Mouse (Mus musculus) layer of hippocampus, adult 9-11 months (tissue): Measurements from ENCODE around the gene Phyhd1.

ENCODE experiments used
- DNase-seq: peaks from one replicate; pipeline ENCODE4 v3.0.0; 2022

Phyhd1 gene

DNA sequence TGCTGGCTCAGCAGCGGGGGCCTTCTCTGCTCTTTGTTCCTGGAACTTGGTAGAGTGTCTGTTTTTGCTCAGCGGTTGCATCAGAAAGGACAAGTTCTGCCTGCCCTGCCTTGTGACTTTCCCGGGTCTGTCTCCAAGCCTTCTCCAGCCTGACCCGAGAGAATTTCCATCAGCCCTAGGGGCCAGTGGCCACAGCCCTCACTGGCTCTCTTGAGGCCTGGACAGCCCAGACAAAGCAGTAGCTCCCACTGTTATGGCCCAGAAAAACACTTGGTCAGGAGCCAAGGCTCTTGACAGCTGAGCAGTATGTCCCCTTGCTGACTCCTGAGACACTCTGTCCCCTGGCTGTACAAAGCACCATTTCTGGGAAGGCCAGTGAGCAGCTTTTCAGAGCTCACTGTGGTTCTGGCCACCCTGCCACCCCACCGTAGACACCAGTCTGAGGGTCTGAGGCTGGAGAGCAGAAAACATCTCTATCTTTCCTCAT is at the start of gene Phyhd1:
Phyhd1 (plus strand) TSS at position 437 of the 487 bp plus-strand sequence.
- peak; percentile 89 for DNase-seq

GRCm38 (mm10) chr2:30216293-30216692 is 49.7 kb upstream of the Phyhd1 start:
- no peak for DNase-seq

DNA sequence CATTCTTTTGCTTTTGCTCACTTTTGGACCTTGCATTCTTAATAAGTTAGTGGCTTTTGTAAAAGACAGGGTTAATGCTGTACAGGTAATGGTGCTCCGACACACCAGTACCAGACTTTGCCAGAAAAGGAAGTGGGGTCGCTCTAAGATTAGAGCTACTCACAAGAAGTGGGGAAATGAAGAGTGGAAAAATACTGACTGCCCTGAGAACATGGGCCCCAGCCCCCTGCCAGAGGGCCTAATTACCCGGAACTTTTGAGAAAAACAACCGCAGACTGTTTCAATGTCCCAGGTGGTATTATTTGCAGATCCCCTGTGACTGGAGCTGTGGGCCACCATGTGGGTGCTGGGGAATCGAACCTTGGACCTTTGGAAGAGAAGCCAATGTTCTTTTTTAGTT is 30.4 kb upstream of the Phyhd1 start:
- DNase-seq = no peak

DNA sequence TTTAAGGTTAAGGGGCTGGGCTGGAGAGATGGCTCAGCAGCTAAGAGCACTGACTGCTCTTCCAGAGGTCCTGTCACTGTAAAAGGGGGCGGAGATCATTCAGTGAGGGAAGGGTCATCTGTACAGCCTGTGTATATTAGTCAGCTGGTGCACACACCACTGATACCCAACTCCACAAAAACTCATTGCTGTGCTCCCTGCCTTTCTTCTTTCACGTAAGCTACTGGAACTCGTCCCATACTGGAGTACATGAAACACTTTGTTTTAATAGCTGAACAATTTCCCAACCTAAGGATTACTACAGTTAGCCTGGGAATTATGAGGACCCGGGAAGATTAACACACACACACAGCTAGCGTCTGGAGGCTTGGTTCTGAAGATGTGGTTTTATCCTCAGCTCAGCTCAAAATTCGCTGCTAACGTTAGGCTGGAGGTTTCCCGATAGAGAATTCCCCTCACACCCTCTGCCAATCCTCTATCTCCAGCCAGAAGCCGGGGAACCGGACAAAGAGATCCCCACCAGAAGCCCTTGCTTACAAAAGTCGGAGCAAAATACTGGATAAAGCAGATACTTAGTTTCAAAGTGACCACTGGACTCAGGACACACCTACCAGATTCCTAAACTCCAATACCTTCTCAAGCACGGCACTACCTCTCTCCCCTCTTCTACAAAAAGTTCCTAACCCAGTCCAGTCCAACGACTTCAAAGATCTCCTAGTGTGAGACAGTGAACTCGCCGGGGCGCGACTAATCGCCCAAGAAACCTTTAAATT is 29.4 kb upstream of the Phyhd1 start:
- no peak for DNase-seq

GRCm38 (mm10) chr2:30237199-30237880 is 28.7 kb upstream of the Phyhd1 start, which contains the start of gene Lrrc8a:
Gene Lrrc8a (plus strand): TSS chr2:30237715.
- peak; percentile 99 for DNase-seq

GRCm38 (mm10) chr2:30237881-30238280 is 28.1 kb upstream of the Phyhd1 start:
- peak; percentile 59 for DNase-seq

DNA sequence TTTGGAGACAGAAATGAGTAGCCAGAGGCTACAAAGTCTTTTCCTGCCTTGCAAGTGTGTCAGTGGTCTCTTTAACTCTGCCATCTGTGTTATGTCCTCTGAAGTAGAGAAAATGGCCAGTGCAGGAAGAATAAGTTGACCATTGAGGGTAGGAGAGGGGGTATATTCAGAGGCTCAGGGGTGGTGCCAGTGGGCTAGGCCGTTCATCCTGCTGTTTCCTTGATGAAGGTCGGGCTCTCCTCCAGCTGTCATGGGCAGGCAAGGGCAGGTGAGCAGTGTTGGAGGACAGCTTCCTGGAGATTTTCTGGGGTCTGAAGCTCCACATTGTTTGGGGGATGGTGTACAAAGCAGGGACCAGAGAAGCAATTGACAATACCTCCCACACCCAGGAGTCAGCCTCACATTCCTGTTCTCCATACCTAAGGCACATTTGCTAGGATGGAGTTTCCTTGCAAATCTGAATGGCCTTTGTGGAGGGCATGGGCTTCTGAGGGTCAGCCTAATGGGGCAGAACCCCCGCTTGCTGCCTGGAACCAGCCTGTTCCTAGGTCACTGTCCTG is 27.0 kb upstream of the Phyhd1 start:
- DNase-seq = no peak

GRCm38 (mm10) chr2:30239777-30240176 is 26.2 kb upstream of the Phyhd1 start:
- no peak for DNase-seq

DNA sequence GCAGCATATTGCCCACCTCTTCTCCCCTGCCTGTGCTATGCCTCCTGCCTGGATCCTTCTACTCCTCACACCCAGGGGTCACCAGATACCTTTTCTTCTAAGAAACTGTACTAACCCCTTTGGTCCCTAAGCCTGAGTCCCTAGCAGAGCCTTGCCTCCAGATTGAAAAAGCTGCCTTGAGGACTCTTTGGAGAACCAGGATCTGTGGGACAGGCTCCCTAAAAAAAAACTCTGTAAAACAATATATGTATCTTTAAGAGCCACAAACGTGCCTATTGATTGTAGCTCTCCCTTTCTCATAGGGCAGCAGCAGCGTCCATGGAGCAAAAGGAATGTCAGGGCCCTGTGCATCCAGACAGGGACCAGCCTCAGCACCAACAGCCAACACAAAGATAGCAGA is 25.7 kb upstream of the Phyhd1 start, which contains the start of gene Gm28035:
Gm28035 (plus strand) TSS at position 301 of the 400 bp plus-strand sequence.
- DNase-seq = no peak

DNA sequence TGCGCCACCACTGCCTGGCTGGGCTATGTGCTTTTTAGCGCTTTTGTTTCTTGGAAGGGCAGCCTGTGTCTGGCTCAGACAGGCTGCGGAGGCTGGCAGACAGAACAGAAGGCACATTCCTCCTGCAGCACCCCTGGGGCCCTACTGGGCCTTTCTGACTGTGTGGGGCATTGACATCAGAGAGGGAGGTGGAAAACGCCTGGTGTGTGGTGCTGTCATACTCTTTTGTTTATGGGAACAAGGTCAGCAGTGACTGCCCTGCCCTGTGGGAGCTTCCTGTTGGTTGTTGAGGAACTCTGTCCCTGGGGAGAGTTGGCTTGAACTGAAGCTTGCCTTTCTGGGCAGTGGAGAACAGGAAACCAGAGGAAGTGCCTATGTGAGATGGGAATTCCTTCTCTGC is 23.5 kb upstream of the Phyhd1 start:
- DNase-seq = no peak

DNA sequence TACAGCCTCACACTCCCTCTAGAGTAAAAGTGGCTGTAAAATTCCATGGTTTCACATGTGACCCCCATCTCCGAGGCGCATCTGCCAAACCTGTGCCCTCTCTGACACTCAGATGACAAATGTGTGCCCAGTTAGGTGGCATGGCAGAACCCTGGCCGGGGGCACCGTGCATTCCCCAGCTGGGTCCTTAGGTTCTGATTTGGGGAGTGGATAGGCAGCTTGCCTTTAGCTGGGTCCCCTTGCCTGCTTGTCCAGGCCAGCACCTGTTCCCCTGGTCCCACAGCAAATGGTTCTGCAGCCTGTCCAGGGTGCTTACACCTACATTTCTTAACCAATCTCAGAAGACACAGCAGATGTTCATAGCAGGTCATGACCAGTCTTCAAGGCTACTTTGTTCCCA is 22.6 kb upstream of the Phyhd1 start:
- no peak for DNase-seq

DNA sequence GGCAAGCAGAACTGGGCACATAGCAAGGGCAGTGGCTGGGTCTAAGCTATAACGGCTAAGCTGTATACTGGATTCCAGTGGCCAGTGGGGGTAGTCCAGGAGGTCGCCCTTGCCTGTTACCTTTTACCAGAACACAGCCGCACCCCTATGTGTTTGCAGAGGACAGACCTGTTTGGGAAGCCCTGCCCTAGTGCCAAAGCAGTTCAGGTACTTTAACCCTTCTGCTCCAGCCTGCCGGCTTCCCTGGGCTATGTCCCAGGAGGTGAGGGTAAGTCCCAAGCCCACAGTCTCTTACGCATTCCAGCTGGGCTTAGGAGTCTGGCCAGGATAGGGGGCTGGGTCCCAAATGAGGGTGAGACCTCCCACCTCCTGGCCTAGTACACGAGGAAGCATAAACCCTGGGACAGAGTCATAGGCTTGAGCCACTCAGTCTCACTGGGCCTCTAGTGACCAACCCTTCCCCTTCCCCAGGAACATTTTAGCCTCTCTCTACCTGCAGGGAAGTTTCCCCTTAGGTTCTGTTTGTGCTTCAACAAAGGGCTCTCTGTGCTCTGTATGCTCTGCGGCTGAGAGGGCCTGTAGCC is 21.3 kb upstream of the Phyhd1 start:
- DNase-seq = no peak

DNA sequence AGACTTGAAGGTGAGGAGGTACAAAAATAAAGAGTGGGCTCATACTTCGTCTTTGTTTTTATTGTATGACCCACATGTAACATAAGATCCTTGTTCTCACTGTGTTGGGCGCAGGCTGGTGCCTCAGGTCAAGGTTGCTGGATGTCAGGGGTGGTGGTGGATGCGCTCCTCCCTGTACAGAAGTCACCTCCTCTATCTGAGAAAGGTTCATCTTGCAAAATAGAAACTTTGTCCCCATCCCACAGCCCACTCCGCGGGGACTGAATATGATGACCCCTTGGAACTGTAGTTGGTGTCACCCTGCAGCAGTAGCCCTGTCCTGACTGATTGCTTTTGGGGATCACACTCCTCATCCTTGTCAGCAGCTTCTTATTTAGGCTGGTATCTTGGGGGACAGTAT is 19.0 kb upstream of the Phyhd1 start:
- no peak for DNase-seq

GRCm38 (mm10) chr2:30247681-30248080 is 18.3 kb upstream of the Phyhd1 start:
- no peak for DNase-seq

GRCm38 (mm10) chr2:30249182-30249581 is 16.8 kb upstream of the Phyhd1 start:
- no peak for DNase-seq

DNA sequence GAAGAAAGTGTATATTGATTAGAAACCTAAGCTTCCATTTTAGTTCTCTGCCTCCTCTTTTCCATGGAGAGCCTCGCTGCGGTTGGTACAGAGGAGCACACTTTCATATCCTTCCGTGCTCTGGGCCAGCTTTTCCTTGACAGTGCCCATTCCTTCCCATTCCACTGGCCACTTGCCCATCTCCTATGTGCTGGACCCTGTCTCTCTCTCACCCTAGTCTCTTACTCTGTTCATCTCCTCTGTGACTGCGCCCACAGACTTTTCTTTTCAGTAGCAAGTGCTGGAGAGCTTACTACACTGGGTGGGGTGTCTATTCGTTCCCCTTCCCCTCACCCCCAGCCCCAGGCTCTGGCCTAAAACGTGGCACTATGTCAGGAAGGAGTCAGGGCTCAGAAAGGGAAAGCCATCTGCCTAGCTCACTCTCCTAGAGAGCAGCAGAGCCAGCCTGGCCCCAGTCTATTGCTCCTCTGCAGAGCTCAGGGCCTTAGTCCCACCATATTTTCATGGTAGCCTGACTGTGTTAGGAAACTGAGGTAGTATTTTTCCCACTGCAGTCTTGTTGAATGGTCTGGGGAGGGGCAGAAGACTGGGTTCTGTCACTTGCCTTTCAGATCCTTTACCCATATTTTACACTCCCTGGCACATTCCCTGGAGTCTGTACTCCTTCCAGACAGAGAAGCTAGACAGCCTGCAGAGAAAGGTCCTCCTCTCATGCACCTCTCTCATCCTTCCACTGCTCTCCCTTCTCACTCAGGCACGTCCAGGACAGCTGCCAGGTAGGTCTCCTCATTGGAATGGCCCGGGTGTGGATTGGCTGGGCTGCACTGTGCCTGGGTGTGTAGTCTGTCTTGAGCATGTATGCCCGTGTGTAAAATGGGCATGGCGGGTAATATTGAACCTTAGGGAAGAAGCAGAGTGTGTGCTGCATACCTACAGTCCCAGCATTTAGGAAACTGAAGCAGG is 15.6 kb upstream of the Phyhd1 start:
- no peak for DNase-seq

DNA sequence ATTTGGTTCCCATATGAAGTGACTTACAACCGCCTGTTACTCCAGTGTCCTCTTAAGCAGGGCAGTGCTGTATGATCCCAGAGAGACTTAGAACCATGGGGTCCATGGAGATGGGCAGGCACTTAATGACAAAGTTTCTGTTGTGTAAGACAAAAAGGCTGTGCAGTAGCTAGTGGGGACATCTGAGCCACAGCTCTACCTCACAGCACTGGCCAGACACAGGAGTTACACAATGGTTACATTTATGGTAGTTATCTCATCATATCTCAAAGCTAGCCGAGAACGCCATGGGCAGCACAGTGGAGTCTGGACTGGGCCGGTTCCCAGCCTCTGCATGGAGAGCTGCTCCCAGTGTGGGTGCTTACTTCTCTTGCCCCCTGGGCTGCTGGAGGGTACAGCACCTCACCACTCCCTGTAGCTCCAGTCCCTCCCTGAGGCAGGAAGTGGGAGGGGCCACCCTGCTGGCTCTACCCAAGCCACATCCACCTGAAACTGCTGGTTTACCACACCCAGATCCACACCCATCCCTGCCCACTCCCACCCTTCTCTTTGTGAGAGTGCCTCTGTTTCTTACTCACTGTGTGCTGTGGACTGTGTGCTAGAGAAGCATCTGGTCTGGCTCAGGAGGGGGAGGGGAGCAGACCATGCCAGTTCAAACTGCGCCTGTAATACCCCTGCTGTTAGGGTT is 14.4 kb upstream of the Phyhd1 start:
- DNase-seq = no peak

- DNase-seq = no peak
Measured at GRCm38 (mm10) chr2:30252521-30252920, 13.5 kb upstream of the Phyhd1 start.

- DNase-seq = no peak
Measured at GRCm38 (mm10) chr2:30253809-30254208, 12.2 kb upstream of the Phyhd1 start.

GRCm38 (mm10) chr2:30255631-30256395 is 10.2 kb upstream of the Phyhd1 start:
- no peak for DNase-seq
